Mouse (Mus musculus) spleen, postnatal 36 days (tissue): Measurements from ENCODE around the gene 9930111J21Rik1.
"Not testable (repeated sequence)": the region's sequence is repeated elsewhere in the genome, so short reads cannot be mapped to it uniquely, and the experiment has no call there.

Experiments
- DNase-seq, 2 experiments: peaks; one replicate each; pipeline ENCODE4 v3.0.0; 2022; ENCODE audit warnings: low spot score in 2 of 2, mixed read lengths in 1 of 2

Gene 9930111J21Rik1

GRCm38 (mm10) chr11:48979251-48979650 is at the start of gene 9930111J21Rik1:
TSS of gene 9930111J21Rik1 (minus strand) at chr11:48979398.
- not testable (repeated sequence) for DNase-seq

- DNase-seq: not testable (repeated sequence)
Observed at GRCm38 (mm10) chr11:49012074-49012473, 32.9 kb upstream of the 9930111J21Rik1 start.

GRCm38 (mm10) chr11:49006785-49007184 is 27.6 kb upstream of the 9930111J21Rik1 start:
- not testable (repeated sequence) for DNase-seq

GRCm38 (mm10) chr11:49006317-49006716 is 27.1 kb upstream of the 9930111J21Rik1 start:
- DNase-seq: not testable (repeated sequence)

- not testable (repeated sequence) for DNase-seq
Observed at GRCm38 (mm10) chr11:49000411-49000810, 21.2 kb upstream of the 9930111J21Rik1 start.

- DNase-seq: not testable (repeated sequence)
Observed at GRCm38 (mm10) chr11:48994018-48994417, 14.8 kb upstream of the 9930111J21Rik1 start, which contains the start of gene Tgtp1. TSS of gene Tgtp1 (minus strand) at chr11:48994172.

GRCm38 (mm10) chr11:48993296-48993695 is 14.1 kb upstream of the 9930111J21Rik1 start:
- DNase-seq: not testable (repeated sequence)

- DNase-seq: not testable (repeated sequence)
Observed at GRCm38 (mm10) chr11:48991740-48992520, 12.7 kb upstream of the 9930111J21Rik1 start, which contains the start of gene Gm12185. TSS of gene Gm12185 (minus strand) at chr11:48992226.

GRCm38 (mm10) chr11:48989981-48990380 is 10.8 kb upstream of the 9930111J21Rik1 start:
- not testable (repeated sequence) for DNase-seq

- DNase-seq: peak in 1 of 2 experiments; percentile 17
Observed at GRCm38 (mm10) chr11:48988219-48988618, 9.0 kb upstream of the 9930111J21Rik1 start.

- DNase-seq: not testable (repeated sequence)
Observed at GRCm38 (mm10) chr11:48982848-48983247, 3.6 kb upstream of the 9930111J21Rik1 start.

- not testable (repeated sequence) for DNase-seq
Observed at GRCm38 (mm10) chr11:48980052-48980451, 854 bp upstream of the 9930111J21Rik1 start.

GRCm38 (mm10) chr11:48978240-48978939 is 808 bp downstream of the 9930111J21Rik1 start, which contains the start of gene Olfr56:
TSS of gene Olfr56 (plus strand) at chr11:48978889.
- DNase-seq: not testable (repeated sequence)

GRCm38 (mm10) chr11:48974686-48975085 is 4.5 kb downstream of the 9930111J21Rik1 start:
- DNase-seq: not testable (repeated sequence)

- not testable (repeated sequence) for DNase-seq
Observed at GRCm38 (mm10) chr11:48946090-48946489, 33.1 kb downstream of the 9930111J21Rik1 start, which contains the start of gene Psme2b. TSS of gene Psme2b (minus strand) at chr11:48946190.

- not testable (repeated sequence) for DNase-seq
Observed at GRCm38 (mm10) chr11:48939286-48939685, 39.9 kb downstream of the 9930111J21Rik1 start.

- DNase-seq: not testable (repeated sequence)
Observed at GRCm38 (mm10) chr11:48935291-48935690, 43.9 kb downstream of the 9930111J21Rik1 start.

GRCm38 (mm10) chr11:48933923-48934322 is 45.3 kb downstream of the 9930111J21Rik1 start:
- DNase-seq: not testable (repeated sequence)

- not testable (repeated sequence) for DNase-seq
Observed at GRCm38 (mm10) chr11:48933422-48933821, 45.8 kb downstream of the 9930111J21Rik1 start.

GRCm38 (mm10) chr11:48928068-48928467 is 51.1 kb downstream of the 9930111J21Rik1 start:
- not testable (repeated sequence) for DNase-seq

GRCm38 (mm10) chr11:48926437-48926836 is 52.8 kb downstream of the 9930111J21Rik1 start:
- not testable (repeated sequence) for DNase-seq

- not testable (repeated sequence) for DNase-seq
Observed at GRCm38 (mm10) chr11:48923818-48924217, 55.4 kb downstream of the 9930111J21Rik1 start.
